Mouse (Mus musculus) heart, postnatal 0 days (tissue): ENCODE measurements around the gene Pard3b.

ENCODE experiments used
- CTCF ChIP-seq: IDR thresholded peaks from 2 replicates; pipeline ENCODE4 v1.5.1; 2016; ENCODE audit warnings: antibody characterized with exemption, control low read depth, low read depth
- EP300 ChIP-seq: IDR thresholded peaks from 2 replicates; pipeline ENCODE4 v1.6.1; 2016; ENCODE audit warnings: antibody characterized with exemption, low read depth

GRCm38 (mm10) chr1:62565120-62565809 is 926.6 kb downstream of the Pard3b start:
- TF ChIP-seq CTCF (no peak), EP300 (no peak)
